Mouse (Mus musculus) limb, embryonic 15.5 days (tissue): ENCODE results near the gene Cylc2. TPM values are rescaled to one million over a fixed set of nuclear protein-coding genes. Genes with fewer than 3 reads are reported as not detected.

Experiments used
- ATAC-seq: fragments of 200-750 bp; cut with Nextera tagmentation; 2 replicates; pipeline ENCODE4 v1.8.0; 2017; ENCODE audit warnings: low read depth, moderate TSS enrichment; ENCODE audit not compliant: insufficient number of reproducible peaks, low FRiP score, low TSS enrichment
- H3K27ac ChIP-seq: fragments of 300-500 bp; sonication (generic); 2 replicates; pipeline ENCODE4 v1.5.1; 2015; ENCODE audit warnings: moderate library complexity, mild to moderate bottlenecking, inconsistent platforms
- H3K27me3 ChIP-seq: fragments of 300-500 bp; sonication (generic); 2 replicates; pipeline ENCODE4 v1.6.1; 2015; ENCODE audit warnings: inconsistent platforms
- H3K36me3 ChIP-seq: fragments of 300-500 bp; sonication (generic); 2 replicates; pipeline ENCODE4 v1.6.1; 2015; ENCODE audit warnings: inconsistent platforms
- H3K4me1 ChIP-seq: fragments of 300-500 bp; sonication (generic); 2 replicates; pipeline ENCODE4 v1.6.1; 2015; ENCODE audit warnings: inconsistent platforms
- H3K4me2 ChIP-seq: fragments of 300-500 bp; sonication (generic); 2 replicates; pipeline ENCODE4 v1.6.1; 2015; ENCODE audit warnings: mild to moderate bottlenecking, inconsistent platforms
- H3K4me3 ChIP-seq: fragments of 300-500 bp; sonication (generic); 2 replicates; pipeline ENCODE4 v1.5.1; 2015; ENCODE audit warnings: mild to moderate bottlenecking, inconsistent platforms
- H3K9ac ChIP-seq: fragments of 300-500 bp; sonication (generic); 2 replicates; pipeline ENCODE4 v1.6.1; 2015; ENCODE audit warnings: inconsistent platforms
- H3K9me3 ChIP-seq: fragments of 300-500 bp; sonication (generic); 2 replicates; pipeline ENCODE4 v1.6.1; 2016; ENCODE audit warnings: inconsistent platforms
- WGBS: fragments of 180-500 bp; shearing (Covaris S2); methylation state at CpG from one replicate; pipeline ENCODE4 v1.1.7; 2015; 5-methylcytosine and 5-hydroxymethylcytosine counted together
- polyA plus RNA-seq: library from polyadenylated mRNA; unstranded; fragments of >200 nt; fragmentation: Nextera tagmentation; extraction: Ambion mirVana; gene quantifications from 2 replicates; pipeline ENCODE4 v1.2.1, GENCODE M21; 2015

Gene Cylc2
- polyA plus RNA-seq = not detected in 2 replicates

- no peak within 1 kb of the TSS for H3K27ac ChIP-seq
- WGBS = 79% methylated on average over 1 of the region's 1 CpGs
- no peak within 1 kb of the TSS for H3K9ac ChIP-seq
- H3K4me2 ChIP-seq = no peak within 1 kb of the TSS
- no peaks in the 10 kb centered on the region for H3K4me1 ChIP-seq
- ATAC-seq = no peak
- H3K27me3 ChIP-seq = no peaks in the 10 kb centered on the region
- no peaks in the 10 kb centered on the region for H3K9me3 ChIP-seq
- H3K4me3 ChIP-seq = no peak within 1 kb of the TSS
- H3K36me3 ChIP-seq = no peaks in the 10 kb centered on the region
Observed at GRCm38 (mm10) chr4:51216378-51216777, at the start of gene Cylc2. Gene Cylc2 (plus strand): TSS chr4:51216678.
